Mouse (Mus musculus) ES-E14 (cell line): ENCODE data around the gene Gjd3. TPM values are rescaled to one million over a fixed set of nuclear protein-coding genes. Genes with fewer than 3 reads are reported as not detected.
A peak's percentile ranks its signal among the peaks of the same experiment; 100 is the strongest.
"Not testable (repeated sequence)": the region's sequence is repeated elsewhere in the genome, so short reads cannot be mapped to it uniquely, and the experiment has no call there.

Experiments used
- DNase-seq: peaks from one replicate; pipeline ENCODE4 v3.0.0-alpha.2; 2013; ENCODE audit warnings: low read depth, low spot score
- H3K27ac ChIP-seq: 2 replicates; pipeline ENCODE4 v1.5.1; 2012; ENCODE audit warnings: low read depth, mild to moderate bottlenecking, low read length, moderate library complexity, mixed read lengths; ENCODE audit not compliant: poor library complexity, insufficient read depth, severe bottlenecking
- H3K36me3 ChIP-seq: 2 replicates; pipeline ENCODE4 v1.6.1; 2012; ENCODE audit warnings: mild to moderate bottlenecking, low read length, moderate library complexity, mixed read lengths; ENCODE audit not compliant: control insufficient read depth, poor library complexity, insufficient read depth, severe bottlenecking
- H3K4me1 ChIP-seq, 2 experiments: fragments of 150-350 bp in 1 of 2; sonication (generic) in 1 of 2; 2 replicates each; pipeline ENCODE4 v1.6.1; 2012; ENCODE audit warnings: low read length in 2 of 2, mild to moderate bottlenecking in 1 of 2, mixed read lengths in 1 of 2; ENCODE audit not compliant: control insufficient read depth in 2 of 2, insufficient read depth in 2 of 2, poor library complexity in 1 of 2
- H3K4me3 ChIP-seq, 2 experiments: fragments of 150-350 bp in 1 of 2; sonication (generic) in 1 of 2; 2 replicates each; pipeline ENCODE4 v1.5.1; 2012; ENCODE audit warnings: low read length in 2 of 2, low read depth in 1 of 2, mild to moderate bottlenecking in 1 of 2, mixed read lengths in 1 of 2; ENCODE audit not compliant: insufficient read depth in 1 of 2, poor library complexity in 1 of 2, severe bottlenecking in 1 of 2
- H3K9ac ChIP-seq: 2 replicates; pipeline ENCODE4 v1.6.1; 2012; ENCODE audit warnings: low read depth, mild to moderate bottlenecking, low read length, mixed read lengths; ENCODE audit not compliant: poor library complexity, insufficient read depth, severe bottlenecking
- H3K9me3 ChIP-seq: fragments of 150-350 bp; sonication (generic); 2 replicates; pipeline ENCODE4 v1.6.1; 2012; ENCODE audit warnings: low read depth, mild to moderate bottlenecking, low read length; ENCODE audit not compliant: control insufficient read depth, insufficient read depth
- CHD2 ChIP-seq: IDR thresholded peaks from 2 replicates; pipeline ENCODE4 v1.6.1; 2014; ENCODE audit warnings: mild to moderate bottlenecking, low read depth, low read length, inconsistent platforms
- HCFC1 ChIP-seq: IDR thresholded peaks from 2 replicates; pipeline ENCODE4 v1.6.1; 2012; ENCODE audit warnings: low read length, inconsistent platforms, borderline replicate concordance; ENCODE audit not compliant: insufficient read depth
- MAFK ChIP-seq: IDR thresholded peaks from 2 replicates; pipeline ENCODE4 v1.6.1; 2014; ENCODE audit warnings: mild to moderate bottlenecking, low read depth, low read length, inconsistent platforms; ENCODE audit not compliant: insufficient read depth
- ZC3H11A ChIP-seq: IDR thresholded peaks from 2 replicates; pipeline ENCODE4 v1.6.1; 2012; ENCODE audit warnings: low read depth, mild to moderate bottlenecking, inconsistent platforms, low read length, borderline replicate concordance
- ZNF384 ChIP-seq: IDR thresholded peaks from 2 replicates; pipeline ENCODE4 v1.6.1; 2012; ENCODE audit warnings: low read depth, low read length, inconsistent platforms
- in situ Hi-C, 2 experiments: fragments of 600-800 bp; cut with MboI; formaldehyde crosslinking; loops; one replicate each; pipeline ENCODE4 v1.15.1; 2025; ENCODE audit warnings: low sequenced_read_pairs in 2 of 2, inconsistent platforms in 1 of 2; ENCODE audit not compliant: unreplicated experiment in 2 of 2
- total RNA-seq: library from RNA; depleted of rRNA; stranded (reverse); fragments of 300-350 nt; gene quantifications from 2 replicates; pipeline ENCODE4 v1.2.3, GENCODE M21; 2012

The Gjd3 gene
- total RNA-seq, 1 experiment = 0.27 TPM

GRCm38 (mm10) chr11:98936606-98937409 lies 46.0 kb downstream of the Gjd3 start:
- Histone ChIP-seq H3K9me3 (no peaks in the 10 kb centered on the region), H3K36me3 (no peaks in the 10 kb centered on the region), H3K4me1 (peaks cover 6 to 49% of the 10 kb centered on the region in 2 experiments), H3K9ac (peak overlapping the region; percentile 22), H3K4me3 (peak overlapping the region; percentile 78 to 92), H3K27ac (no peak overlapping the region)
- TF ChIP-seq ZNF384 (no peak), ZC3H11A (no peak)
- in situ Hi-C loops = no loop called here
- DNase-seq = no peak

- TF ChIP-seq ZC3H11A (no peak), ZNF384 (no peak), MAFK (no peak), HCFC1 (no peak), CHD2 (no peak)
- Histone ChIP-seq H3K9ac (no peak overlapping the region), H3K9me3 (no peaks in the 10 kb centered on the region), H3K36me3 (no peaks in the 10 kb centered on the region), H3K4me3 (peak overlapping the region; percentile 26 to 47; a peak in 3 of 4 replicates), H3K27ac (no peak overlapping the region), H3K4me1 (peaks cover 8 to 50% of the 10 kb centered on the region in 2 experiments)
- no peak for DNase-seq
- in situ Hi-C loops = no loop called here
These were observed 46.6 kb downstream of the Gjd3 start for GRCm38 (mm10) chr11:98936170-98936569.

DNA sequence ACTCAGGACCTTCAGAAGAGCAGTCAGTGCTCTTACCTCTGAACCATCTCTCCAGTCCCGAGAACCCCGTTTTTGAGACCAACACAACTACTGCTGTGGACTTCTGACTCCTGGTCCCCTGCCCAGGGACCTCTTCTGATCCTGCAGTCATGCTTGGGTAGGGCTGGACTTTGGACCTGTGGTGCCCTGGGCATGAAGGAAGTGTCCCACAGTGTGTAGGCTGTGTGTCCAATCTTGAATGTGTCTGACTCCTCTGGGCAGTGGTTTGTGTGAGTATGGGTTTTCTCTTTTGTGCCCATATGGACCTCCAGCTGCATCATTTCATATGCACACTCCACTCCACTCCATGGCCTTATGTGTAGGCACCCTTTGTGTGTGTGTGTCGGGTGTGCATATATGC lies 47.7 kb downstream of the Gjd3 start:
- in situ Hi-C loops = no loop called here
- Histone ChIP-seq H3K4me1 (peaks cover 8 to 43% of the 10 kb centered on the region in 2 experiments), H3K4me3 (no peak overlapping the region), H3K9me3 (no peaks in the 10 kb centered on the region), H3K27ac (no peak overlapping the region), H3K36me3 (no peaks in the 10 kb centered on the region), H3K9ac (no peak overlapping the region)
- no peak for DNase-seq
- TF ChIP-seq ZNF384 (no peak), ZC3H11A (no peak), CHD2 (no peak), MAFK (no peak), HCFC1 (no peak)

- no peak for DNase-seq
- no peaks in the 10 kb centered on the region for H3K9me3 ChIP-seq
- in situ Hi-C loops = no loop called here
- no peaks in the 10 kb centered on the region for H3K36me3 ChIP-seq
- H3K9ac ChIP-seq = no peak overlapping the region
- H3K4me1 ChIP-seq = peaks cover 8 to 39% of the 10 kb centered on the region in 2 experiments
- TF ChIP-seq HCFC1 (no peak), MAFK (no peak), ZNF384 (no peak), ZC3H11A (no peak)
- H3K4me3 ChIP-seq = no peak overlapping the region
- H3K27ac ChIP-seq = no peak overlapping the region
These were observed 48.4 kb downstream of the Gjd3 start for GRCm38 (mm10) chr11:98934367-98934766.

DNA sequence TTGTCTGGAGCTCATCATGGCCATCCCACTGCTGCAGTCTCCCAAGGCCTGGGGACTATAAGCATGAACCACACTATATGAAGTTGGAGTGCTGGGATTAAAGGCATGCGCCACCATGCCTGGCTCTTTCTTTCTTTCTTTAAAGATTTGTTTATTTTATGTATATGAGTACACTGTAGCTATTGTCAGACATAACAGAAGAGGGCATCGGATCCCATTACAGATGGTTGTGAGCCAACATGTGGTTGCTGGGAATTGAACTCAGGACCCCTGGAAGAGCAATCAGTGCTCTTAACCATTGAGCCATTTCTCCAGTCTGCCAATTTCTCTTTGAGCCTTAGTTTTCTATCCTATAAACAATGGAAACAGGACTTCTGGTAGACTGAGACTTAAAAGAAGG lies 49.0 kb downstream of the Gjd3 start:
- H3K9me3 ChIP-seq, H3K9ac ChIP-seq, H3K27ac ChIP-seq, in situ Hi-C loops, H3K36me3 ChIP-seq, DNase-seq, H3K4me3 ChIP-seq: not testable (repeated sequence)
- peaks cover 6 to 36% of the 10 kb centered on the region in 2 experiments for H3K4me1 ChIP-seq
